Mouse (Mus musculus) heart, embryonic 15.5 days (tissue): Measurements from ENCODE around the gene Tgm2. TPM values are rescaled to one million over a fixed set of nuclear protein-coding genes. Genes with fewer than 3 reads are reported as not detected.

Source experiments
- ATAC-seq: fragments of 200-750 bp; cut with Nextera tagmentation; replicated peaks from 2 replicates; pipeline ENCODE4 v1.8.0; 2017; ENCODE audit warnings: low read depth, moderate TSS enrichment; ENCODE audit not compliant: insufficient number of reproducible peaks, insufficient read depth, low FRiP score
- H3K27ac ChIP-seq: fragments of 300-500 bp; sonication (generic); 2 replicates; pipeline ENCODE4 v1.5.1; 2015; ENCODE audit warnings: mild to moderate bottlenecking, inconsistent platforms
- H3K27me3 ChIP-seq: fragments of 300-500 bp; sonication (generic); 2 replicates; pipeline ENCODE4 v1.6.1; 2015; ENCODE audit warnings: inconsistent platforms
- H3K36me3 ChIP-seq: fragments of 300-500 bp; sonication (generic); 2 replicates; pipeline ENCODE4 v1.6.1; 2015; ENCODE audit warnings: mild to moderate bottlenecking, inconsistent platforms
- H3K4me1 ChIP-seq: fragments of 300-500 bp; sonication (generic); replicated peaks from 2 replicates; pipeline ENCODE4 v1.6.1; 2015; ENCODE audit warnings: inconsistent platforms
- H3K4me2 ChIP-seq: fragments of 300-500 bp; sonication (generic); 2 replicates; pipeline ENCODE4 v1.6.1; 2015; ENCODE audit warnings: inconsistent platforms, mild to moderate bottlenecking, moderate library complexity
- H3K4me3 ChIP-seq: fragments of 300-500 bp; sonication (generic); 2 replicates; pipeline ENCODE4 v1.5.1; 2015; ENCODE audit warnings: mild to moderate bottlenecking, inconsistent platforms
- H3K9ac ChIP-seq: fragments of 300-500 bp; sonication (generic); 2 replicates; pipeline ENCODE4 v1.6.1; 2015; ENCODE audit warnings: mild to moderate bottlenecking, inconsistent platforms
- H3K9me3 ChIP-seq: fragments of 300-500 bp; sonication (generic); replicated peaks from 2 replicates; pipeline ENCODE4 v1.6.1; 2016; ENCODE audit warnings: inconsistent platforms
- WGBS: fragments of 180-500 bp; shearing (Covaris S2); methylation state at CpG from one replicate; pipeline ENCODE4 v1.1.7; 2015; ENCODE audit warnings: mixed read lengths; 5-methylcytosine and 5-hydroxymethylcytosine counted together
- polyA plus RNA-seq: library from polyadenylated mRNA; unstranded; fragments of >200 nt; fragmentation: Nextera tagmentation; extraction: Ambion mirVana; gene quantifications from 2 replicates; pipeline ENCODE4 v1.2.1, GENCODE M21; 2015

The Tgm2 gene
- polyA plus RNA-seq, 1 experiment from 2014 or later: 208 TPM

DNA sequence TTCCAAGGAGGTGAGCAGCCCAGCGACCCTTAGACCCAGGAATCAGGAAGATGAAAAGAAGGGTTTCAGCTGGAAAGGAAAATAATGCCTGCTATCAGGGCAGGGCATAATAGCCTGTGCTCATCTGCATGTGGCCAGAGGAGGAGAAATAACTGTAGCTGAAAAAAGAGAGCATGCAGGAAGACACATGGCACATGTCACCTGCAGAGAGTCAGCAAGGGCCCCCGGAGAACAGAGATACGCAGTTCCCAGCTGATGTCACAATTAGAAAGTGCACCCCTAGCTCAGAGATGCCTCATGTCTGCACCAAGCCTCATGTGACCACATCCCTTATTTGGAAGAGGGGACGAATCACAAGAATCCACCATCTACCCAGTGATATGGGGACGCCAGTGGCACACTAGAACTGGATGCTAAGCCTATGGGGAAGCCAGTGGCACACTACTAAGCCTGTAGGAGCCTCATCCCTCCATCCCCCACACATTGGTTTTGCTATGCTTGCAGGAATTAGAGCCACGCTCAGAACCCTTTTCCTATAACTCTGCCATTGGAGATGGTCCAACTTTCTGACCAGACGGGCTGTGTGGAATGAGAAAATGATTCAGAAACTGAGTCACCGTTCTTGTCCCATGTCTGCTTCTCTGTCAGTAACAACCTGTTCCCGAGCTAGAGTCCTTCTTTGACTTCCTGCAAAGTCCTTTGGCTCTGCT, 21.4 kb upstream of the Tgm2 start:
- Histone ChIP-seq H3K4me2 (no peak overlapping the region), H3K9ac (no peak overlapping the region), H3K9me3 (no peaks in the 10 kb centered on the region), H3K4me1 (peaks cover 34% of the 10 kb centered on the region), H3K27me3 (no peaks in the 10 kb centered on the region), H3K27ac (peak overlapping the region; percentile 84), H3K4me3 (no peak overlapping the region), H3K36me3 (no peaks in the 10 kb centered on the region)
- WGBS: 28% methylated on average over 9 of the region's 9 CpGs
- peak; percentile 47 for ATAC-seq

DNA sequence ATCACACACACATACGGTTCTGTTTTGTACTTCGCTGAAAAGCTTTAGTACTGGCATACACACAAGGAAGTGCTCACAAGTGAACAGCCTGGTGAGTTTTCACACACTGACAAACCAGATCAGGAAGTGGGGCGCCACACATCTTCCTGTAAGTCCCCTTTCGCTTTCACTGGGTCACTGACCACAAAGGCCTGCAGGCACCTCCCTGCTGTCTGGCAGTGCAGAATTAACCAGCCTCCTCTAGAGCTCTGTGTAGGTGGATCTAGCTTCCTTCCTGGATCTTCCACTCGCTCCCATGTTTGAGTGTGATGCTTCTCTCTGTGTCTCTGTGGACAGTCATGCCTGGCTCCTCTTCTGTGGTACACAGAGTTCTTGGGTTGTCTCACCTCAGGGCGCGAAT, 20.4 kb upstream of the Tgm2 start:
- Histone ChIP-seq H3K27ac (peak overlapping the region; percentile 84), H3K4me1 (peaks cover 34% of the 10 kb centered on the region), H3K9me3 (no peaks in the 10 kb centered on the region), H3K4me3 (no peak overlapping the region), H3K9ac (no peak overlapping the region), H3K4me2 (no peak overlapping the region), H3K27me3 (no peaks in the 10 kb centered on the region), H3K36me3 (no peaks in the 10 kb centered on the region)
- 69% methylated on average over 7 of the region's 7 CpGs for WGBS
- no peak for ATAC-seq

DNA sequence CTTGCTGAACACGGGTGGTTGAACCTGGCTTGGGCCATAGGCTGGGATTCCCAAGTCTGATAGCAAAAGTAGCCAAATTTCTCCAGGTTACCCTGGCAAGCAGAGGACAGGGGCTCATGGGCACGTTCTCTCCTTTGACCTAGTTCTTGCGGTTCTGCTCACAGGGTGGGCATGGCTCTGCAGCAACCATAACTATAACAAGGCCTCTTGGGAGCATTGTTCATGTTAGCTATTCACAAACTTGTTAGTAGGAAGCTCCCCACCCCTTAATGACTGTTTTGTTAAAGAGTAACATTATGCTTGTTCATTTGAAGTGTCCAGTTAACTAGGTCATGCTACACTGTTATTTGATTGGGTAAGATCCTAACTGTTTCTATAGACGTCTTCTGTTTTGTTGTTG, 19.5 kb upstream of the Tgm2 start:
- Histone ChIP-seq H3K4me2 (no peak overlapping the region), H3K9me3 (no peaks in the 10 kb centered on the region), H3K27ac (no peak overlapping the region), H3K4me3 (no peak overlapping the region), H3K36me3 (no peaks in the 10 kb centered on the region), H3K4me1 (peaks cover 34% of the 10 kb centered on the region), H3K9ac (no peak overlapping the region), H3K27me3 (no peaks in the 10 kb centered on the region)
- ATAC-seq: no peak
- WGBS: 83% methylated on average over 4 of the region's 4 CpGs

DNA sequence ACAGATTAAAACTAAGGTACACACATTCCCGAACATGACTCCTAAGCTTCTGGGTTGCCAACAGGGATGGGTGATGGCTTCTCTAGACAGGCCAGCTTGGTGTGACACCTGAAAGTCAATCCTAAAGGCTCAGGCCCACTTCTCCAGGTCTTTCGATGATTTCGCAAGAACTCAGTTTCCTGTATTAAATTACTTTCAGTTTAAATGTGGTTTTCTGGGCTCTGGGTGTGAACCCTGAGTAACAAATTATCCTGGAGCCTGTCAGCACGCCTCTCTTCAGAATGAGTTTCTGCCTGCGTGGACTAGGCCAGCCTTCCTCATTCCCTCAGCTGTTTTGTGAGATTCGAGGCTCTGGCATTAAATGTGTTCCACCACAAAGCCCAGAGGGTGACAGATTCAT, 16.8 kb upstream of the Tgm2 start:
- no peak overlapping the region for H3K9ac ChIP-seq
- H3K36me3 ChIP-seq: no peaks in the 10 kb centered on the region
- no peak overlapping the region for H3K27ac ChIP-seq
- whole genome bisulfite sequencing: 72% methylated on average over 6 of the region's 6 CpGs
- no peak overlapping the region for H3K4me3 ChIP-seq
- no peak overlapping the region for H3K4me2 ChIP-seq
- peaks cover 30% of the 10 kb centered on the region for H3K4me1 ChIP-seq
- no peaks in the 10 kb centered on the region for H3K9me3 ChIP-seq
- ATAC-seq: no peak
- no peaks in the 10 kb centered on the region for H3K27me3 ChIP-seq

DNA sequence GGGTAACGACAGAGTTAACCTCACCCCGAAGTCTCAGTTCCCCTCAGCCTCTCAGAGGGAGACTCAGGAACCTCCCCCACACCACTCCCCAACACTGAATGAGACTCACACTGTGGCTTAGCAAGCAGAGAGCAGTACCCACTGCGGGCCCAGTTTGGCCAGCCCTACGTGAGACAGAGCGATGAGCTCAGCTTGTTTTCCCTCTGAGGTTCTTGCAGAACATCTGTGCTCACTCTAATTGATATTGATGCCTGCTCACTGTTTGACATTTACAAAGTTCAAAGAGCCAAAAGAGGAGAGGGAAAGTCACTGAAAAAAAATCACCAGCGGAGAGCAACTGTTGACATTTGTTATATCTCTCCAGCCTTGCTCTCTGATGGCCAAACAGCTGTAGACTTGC, 15.5 kb upstream of the Tgm2 start:
- WGBS: 67% methylated on average over 6 of the region's 6 CpGs
- Histone ChIP-seq H3K4me2 (no peak overlapping the region), H3K27ac (no peak overlapping the region), H3K36me3 (no peaks in the 10 kb centered on the region), H3K9ac (no peak overlapping the region), H3K9me3 (no peaks in the 10 kb centered on the region), H3K4me3 (no peak overlapping the region), H3K27me3 (no peaks in the 10 kb centered on the region), H3K4me1 (peaks cover 19% of the 10 kb centered on the region)
- no peak for ATAC-seq

DNA sequence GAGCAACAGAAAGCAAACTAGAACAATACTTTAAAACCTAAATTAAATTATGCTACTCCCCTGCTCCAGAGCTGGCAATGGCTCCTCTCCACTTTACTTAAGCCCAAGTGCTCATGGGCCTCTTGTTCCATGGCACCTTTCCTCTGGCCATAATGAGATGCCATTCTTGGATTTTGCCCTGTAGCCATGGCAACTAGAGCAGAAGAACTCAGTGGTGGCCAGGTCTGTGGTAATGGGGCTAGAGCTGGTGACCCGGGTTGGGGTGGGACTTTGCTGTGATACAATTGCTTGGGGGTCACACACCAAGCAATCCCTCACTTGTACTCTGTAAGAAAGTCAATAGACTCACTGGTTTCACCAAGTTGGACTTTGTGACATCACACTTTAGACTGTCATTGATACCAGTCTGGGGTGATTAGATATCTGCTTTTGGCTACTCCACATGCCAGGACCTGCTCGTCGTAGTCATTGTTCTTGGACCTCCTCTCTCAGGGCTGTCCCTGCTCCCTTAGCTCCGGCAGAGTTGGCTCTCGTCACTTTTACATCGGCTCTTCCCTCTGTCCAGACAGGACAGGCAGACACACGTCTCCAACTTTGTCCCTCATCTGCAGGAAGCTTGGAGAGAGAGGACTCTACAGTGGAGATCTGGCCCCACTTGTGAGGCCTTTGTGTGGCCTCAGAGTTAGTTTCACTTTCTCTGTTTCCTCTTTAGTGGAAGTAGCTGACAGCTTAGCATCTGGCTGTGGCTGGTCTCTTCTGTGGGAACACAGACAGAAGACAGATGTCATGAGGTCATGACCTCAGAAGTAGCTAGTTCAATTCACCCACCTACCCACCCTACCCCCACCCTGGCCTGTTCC, 13.4 kb upstream of the Tgm2 start:
- WGBS: 16% methylated on average over 7 of the region's 7 CpGs
- Histone ChIP-seq H3K4me1 (peaks cover 19% of the 10 kb centered on the region), H3K36me3 (no peaks in the 10 kb centered on the region), H3K4me2 (peak overlapping the region; percentile 56), H3K9me3 (no peaks in the 10 kb centered on the region), H3K27me3 (no peaks in the 10 kb centered on the region), H3K27ac (peak overlapping the region; percentile 69), H3K4me3 (peak overlapping the region; percentile 30), H3K9ac (peak overlapping the region; percentile 37; the same call in 1 of the 2 replicates)
- ATAC-seq: peak; percentile 49; the same call in 1 of the 2 replicates

DNA sequence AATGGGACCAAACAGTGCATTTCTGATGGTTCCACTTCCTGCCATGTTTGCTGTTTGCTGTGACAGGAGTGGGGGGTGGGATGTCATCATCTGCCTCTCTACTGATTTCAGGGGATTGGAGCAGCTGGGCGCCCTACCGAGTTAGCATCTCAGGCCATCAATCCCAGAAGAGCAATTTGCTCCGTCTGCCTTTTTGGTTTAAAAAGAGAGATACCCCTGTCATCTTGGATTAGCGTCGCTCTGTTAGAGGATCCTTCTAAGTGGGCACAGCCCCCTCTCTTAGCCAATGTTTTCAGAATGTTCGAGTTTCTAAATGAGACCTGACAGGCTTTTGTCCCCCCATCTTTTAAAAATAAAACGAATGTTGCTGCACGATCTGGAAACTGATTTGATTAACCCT, 11.4 kb upstream of the Tgm2 start:
- Histone ChIP-seq H3K4me1 (peaks cover 37% of the 10 kb centered on the region), H3K9me3 (no peaks in the 10 kb centered on the region), H3K36me3 (no peaks in the 10 kb centered on the region), H3K27ac (no peak overlapping the region), H3K4me3 (no peak overlapping the region), H3K27me3 (no peaks in the 10 kb centered on the region), H3K9ac (no peak overlapping the region), H3K4me2 (no peak overlapping the region)
- 79% methylated on average over 8 of the region's 8 CpGs for WGBS
- ATAC-seq: no peak

DNA sequence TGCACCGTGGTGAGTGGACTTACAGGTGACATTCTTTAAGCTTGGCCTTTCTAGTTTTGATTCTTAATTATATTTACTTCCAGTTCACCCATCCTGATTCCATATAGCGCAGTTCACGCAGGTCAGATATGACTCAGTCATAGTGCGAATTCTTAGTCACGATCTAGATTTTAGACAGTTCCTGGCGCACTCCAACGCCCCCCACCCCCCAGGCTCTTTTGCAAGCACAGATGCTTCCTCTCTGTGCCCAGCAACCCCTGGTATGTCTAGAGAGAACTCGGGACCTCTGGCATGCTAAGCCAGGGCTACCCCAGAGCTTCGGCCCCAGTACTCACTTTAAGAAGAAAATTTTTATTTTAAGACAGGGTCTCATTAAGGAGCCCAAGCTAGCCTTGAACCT, 10.3 kb upstream of the Tgm2 start:
- no peak overlapping the region for H3K27ac ChIP-seq
- H3K9me3 ChIP-seq: no peaks in the 10 kb centered on the region
- ATAC-seq: no peak
- H3K9ac ChIP-seq: no peak overlapping the region
- WGBS: 87% methylated on average over 9 of the region's 9 CpGs
- H3K4me1 ChIP-seq: peaks cover 46% of the 10 kb centered on the region
- no peak overlapping the region for H3K4me3 ChIP-seq
- H3K4me2 ChIP-seq: no peak overlapping the region
- no peaks in the 10 kb centered on the region for H3K27me3 ChIP-seq
- no peaks in the 10 kb centered on the region for H3K36me3 ChIP-seq

DNA sequence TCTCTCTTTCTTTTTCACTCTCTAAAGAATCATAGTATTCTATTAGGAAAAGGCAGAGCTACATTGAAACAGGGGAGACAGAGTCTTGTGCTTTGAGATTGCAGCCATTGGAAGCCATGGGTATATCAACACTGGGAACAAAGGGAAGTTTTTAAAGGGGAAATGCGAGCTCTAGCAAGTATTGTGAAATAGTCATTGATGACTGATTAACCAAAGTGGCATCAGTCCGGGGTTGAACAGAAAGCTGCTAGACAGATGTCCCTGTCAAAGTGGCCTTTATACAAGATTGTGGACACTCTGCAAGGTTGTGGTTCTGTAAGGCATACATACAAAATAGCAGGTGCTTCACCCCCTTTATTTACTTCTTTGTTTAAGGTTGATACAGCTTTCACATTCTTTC, 9.4 kb upstream of the Tgm2 start:
- Histone ChIP-seq H3K4me1 (peaks cover 44% of the 10 kb centered on the region), H3K27ac (no peak overlapping the region), H3K4me3 (no peak overlapping the region), H3K27me3 (no peaks in the 10 kb centered on the region), H3K36me3 (no peaks in the 10 kb centered on the region), H3K9me3 (no peaks in the 10 kb centered on the region), H3K4me2 (no peak overlapping the region), H3K9ac (no peak overlapping the region)
- ATAC-seq: no peak
- 69% methylated on average over 2 of the region's 2 CpGs for WGBS

DNA sequence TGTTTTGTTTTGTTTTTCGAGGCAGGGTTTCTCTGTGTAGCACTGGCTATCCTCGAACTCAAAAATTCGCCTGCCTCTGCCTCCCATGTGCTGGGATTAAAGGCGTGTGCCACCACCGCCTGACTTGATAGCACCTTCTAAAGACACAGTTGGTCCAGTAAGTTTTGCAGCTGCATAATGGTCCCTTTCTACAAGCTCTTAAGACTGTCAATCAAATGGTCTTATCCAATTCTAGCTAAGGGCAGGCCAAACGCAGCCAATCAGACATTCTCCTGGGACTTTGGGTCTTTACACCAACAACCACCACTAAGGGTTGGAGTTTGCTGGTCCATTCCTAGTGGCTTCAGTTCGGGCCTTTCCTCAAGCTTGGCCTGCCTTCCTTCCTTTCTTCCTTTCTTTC, 8.9 kb upstream of the Tgm2 start:
- ATAC-seq: no peak
- peaks cover 39% of the 10 kb centered on the region for H3K4me1 ChIP-seq
- no peaks in the 10 kb centered on the region for H3K9me3 ChIP-seq
- H3K27ac ChIP-seq: no peak overlapping the region
- H3K4me2 ChIP-seq: no peak overlapping the region
- no peaks in the 10 kb centered on the region for H3K36me3 ChIP-seq
- no peaks in the 10 kb centered on the region for H3K27me3 ChIP-seq
- no peak overlapping the region for H3K4me3 ChIP-seq
- 85% methylated on average over 7 of the region's 7 CpGs for WGBS
- H3K9ac ChIP-seq: no peak overlapping the region

DNA sequence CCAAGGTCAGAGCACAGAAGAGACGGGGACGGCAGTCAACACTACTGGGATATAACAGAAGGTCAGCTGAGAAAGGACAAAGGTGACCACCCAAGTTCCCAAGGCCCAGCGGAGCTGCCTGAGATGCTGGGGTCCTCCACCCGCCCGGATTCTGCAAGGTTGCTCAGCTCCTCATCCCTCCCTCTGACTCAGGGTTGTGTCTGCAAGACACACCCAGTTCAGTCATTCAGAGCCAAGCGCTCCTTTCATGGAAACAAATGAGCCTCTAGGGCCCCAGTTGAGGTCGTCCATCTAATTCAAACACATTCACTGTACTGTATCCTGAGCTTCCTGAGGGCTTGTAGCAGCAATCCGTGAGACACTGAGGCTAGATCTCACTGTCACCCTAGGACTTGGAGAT, 8.4 kb upstream of the Tgm2 start:
- Histone ChIP-seq H3K9me3 (no peaks in the 10 kb centered on the region), H3K9ac (no peak overlapping the region), H3K36me3 (no peaks in the 10 kb centered on the region), H3K4me1 (peaks cover 34% of the 10 kb centered on the region), H3K4me3 (no peak overlapping the region), H3K4me2 (no peak overlapping the region; the same call in 1 of the 2 replicates), H3K27ac (no peak overlapping the region), H3K27me3 (no peaks in the 10 kb centered on the region)
- ATAC-seq: no peak
- 75% methylated on average over 8 of the region's 8 CpGs for WGBS
